Mouse (Mus musculus) frontal cortex, postnatal 25 days (tissue): Measurements from ENCODE around the gene Hes7.

Experiments used
- DNase-seq, 2 experiments: peaks; one replicate each; pipeline ENCODE4 v3.0.0; 2022; ENCODE audit warnings: low spot score in 2 of 2

Gene Hes7

DNA sequence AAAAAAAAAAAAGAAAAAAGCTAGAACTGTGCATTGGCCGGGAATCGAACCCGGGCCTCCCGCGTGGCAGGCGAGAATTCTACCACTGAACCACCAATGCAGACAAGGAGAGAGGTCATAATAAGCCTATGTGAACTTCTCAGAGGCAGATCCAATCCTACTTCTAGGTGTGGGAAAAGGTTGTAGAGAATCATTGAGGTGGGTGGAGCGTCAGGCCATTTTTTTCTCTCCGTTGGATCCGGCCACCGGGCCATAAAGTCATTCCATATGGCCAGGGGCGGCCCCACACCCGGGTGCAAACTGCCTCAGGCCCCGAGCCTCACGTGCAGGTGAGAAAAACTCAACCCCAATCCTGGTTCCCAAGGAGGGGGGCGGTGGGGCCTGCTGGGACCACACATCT is 1.4 kb upstream of the Hes7 start:
- peak; percentile 71 to 90 for DNase-seq

DNA sequence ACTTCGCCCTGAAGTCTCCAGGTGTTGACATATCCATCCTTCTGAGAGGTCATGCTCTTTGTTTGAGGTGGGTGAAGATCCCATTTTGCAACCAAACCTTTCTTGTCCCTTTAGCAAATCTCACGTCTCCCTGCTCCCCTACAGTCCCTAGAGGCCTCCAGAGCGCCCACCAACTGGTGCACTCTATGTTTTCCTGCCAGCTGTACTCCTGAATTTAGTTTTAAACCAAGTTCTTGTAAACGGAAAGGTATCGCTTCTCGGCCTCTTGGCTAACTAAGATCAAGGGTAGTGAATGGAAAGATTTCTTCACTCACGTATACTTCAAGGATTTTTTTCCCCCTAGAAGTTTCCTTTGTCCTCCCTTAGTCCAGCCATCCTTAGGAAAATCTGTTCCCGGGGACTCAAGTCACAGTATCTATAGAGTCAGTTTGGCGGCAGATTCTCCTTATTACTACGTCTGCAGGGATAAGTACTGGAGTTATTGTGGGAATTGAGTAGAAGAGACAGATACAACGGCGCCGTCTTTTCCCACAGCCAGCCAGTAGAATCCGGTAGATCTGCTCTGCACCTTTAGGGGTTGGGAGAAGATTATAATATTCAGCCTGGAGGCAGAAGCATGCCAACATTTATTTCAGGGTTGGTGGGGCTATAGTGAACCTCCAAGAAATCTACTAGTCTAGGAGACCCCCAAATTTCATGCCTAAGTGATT is 603 bp upstream of the Hes7 start:
- DNase-seq, result no peak

DNA sequence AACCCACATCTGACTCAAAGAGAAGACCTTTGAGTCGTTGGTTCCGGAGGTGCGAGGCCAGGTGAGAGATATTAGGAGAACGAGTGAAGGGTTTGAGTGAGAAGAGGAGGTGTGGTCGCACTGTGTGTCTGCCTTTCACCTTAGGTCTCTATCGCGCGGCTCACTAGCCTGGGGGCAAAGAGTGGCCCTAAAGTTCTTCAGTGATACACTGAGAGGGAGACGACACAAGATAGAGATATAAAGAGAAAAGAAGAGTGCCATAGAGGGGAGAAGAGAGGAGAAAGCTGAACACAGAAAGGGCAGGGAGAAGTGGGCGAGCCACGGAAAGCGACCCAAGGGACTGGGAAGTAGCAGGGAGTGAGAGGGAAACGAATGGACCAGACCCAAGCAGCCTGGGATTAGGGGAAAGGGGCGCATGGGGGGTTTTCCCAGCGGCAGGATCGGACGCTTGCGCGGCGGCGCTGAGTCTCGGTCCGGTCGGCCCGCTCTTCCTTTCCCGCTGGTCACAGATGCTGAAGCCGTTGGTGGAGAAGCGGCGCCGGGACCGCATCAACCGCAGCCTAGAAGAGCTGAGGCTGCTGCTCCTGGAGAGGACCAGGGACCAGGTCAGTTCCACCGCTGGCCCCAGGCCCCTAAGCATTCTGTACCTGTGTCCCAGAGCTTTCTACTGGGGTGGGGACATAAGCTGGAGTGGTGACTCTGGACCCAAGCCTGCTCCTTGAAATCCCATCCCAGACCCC is 967 bp downstream of the Hes7 start:
- peak in 1 of 2 experiments; percentile 17 for DNase-seq

GRCm38 (mm10) chr11:69121741-69122335 is 1.6 kb downstream of the Hes7 start:
- peak in 1 of 2 experiments; percentile 11 for DNase-seq

- peak; percentile 78 to 82 for DNase-seq
Measured at GRCm38 (mm10) chr11:69122336-69122951, 2.2 kb downstream of the Hes7 start, which contains the start of gene 9130213A22Rik. Gene 9130213A22Rik, minus strand, starts transcription at chr11:69122589.

DNA sequence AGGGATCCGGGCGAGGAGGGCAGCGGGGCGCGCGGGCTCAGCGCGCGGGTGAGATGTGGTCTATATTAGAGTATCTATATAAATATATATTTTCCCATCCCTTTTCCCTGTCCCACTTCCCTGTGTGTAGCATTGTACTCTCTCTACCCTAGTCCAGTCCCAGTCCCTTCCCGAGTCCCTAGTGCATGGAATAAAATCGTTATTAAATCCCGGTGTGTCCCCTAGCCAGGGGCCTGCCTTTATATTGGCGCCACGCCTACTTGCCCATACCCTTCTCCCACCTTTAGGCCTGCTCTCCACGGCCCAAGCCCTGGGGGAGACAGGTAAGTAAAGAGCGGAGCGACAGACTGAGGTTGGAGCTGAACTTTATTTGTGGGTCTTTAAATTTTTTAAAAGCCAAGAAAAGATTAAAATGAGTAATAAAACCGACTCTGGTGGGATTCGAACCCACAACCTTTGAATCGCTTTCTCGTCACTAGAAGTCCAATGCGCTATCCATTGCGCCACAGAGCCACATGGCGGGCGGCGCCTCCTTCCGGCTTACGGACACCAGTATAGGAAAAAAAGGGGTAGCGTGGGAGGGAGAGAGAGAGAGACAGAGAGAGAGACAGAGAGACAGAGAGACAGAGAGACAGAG is 3.0 kb downstream of the Hes7 start:
- peak; percentile 92 to 95 for DNase-seq

DNA sequence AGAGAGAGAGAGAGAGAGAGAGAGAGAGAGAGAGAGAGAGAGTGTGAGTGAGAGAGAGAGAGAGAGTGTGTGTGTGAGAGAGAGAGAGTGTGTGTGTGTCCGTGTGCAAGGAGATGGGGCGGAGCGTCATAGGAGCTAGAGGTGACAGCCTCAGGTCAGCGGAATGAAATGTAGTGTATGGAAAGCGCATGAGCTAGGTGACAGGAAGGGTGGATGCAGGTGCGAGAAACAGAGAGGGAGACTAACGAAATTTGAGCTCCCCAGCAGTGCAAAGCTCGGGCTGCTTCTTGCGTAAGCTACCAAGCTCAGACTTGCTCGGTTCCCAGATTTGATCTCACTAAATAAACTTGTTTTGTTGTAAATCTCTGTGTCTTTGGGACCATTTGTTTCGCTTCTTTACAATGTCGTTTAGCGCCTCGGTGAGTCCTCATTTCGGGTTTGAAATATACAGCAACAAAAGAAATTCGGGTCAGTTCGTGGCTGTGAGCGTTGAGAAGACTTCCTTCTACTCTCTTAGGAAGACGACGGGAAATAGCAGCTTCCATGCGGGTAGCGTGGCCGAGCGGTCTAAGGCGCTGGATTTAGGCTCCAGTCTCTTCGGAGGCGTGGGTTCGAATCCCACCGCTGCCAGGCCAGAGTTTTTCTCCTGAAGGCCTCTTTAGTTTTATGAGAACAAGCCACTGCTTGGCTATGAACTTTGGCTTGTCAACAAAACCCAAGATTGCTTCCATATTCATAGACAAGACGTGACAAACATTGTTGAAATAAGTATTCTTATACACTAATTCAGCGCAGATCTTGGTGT is 3.7 kb downstream of the Hes7 start:
- peak; percentile 96 to 97 for DNase-seq

DNA sequence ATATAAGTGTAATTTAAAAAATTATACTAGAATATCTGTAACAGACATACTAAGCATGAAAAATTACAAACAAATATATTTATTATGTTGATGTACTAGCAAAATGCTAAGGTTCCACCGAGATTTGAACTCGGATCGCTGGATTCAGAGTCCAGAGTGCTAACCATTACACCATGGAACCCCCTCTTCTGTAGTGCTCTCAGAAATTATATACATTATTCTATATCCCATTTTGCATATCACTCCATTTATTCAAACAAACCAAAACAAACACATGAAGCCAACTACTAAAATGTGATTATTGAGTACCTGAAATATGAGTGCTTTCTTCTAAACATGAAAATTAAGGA is 4.3 kb downstream of the Hes7 start:
- peak in 1 of 2 experiments; percentile 62 for DNase-seq

DNA sequence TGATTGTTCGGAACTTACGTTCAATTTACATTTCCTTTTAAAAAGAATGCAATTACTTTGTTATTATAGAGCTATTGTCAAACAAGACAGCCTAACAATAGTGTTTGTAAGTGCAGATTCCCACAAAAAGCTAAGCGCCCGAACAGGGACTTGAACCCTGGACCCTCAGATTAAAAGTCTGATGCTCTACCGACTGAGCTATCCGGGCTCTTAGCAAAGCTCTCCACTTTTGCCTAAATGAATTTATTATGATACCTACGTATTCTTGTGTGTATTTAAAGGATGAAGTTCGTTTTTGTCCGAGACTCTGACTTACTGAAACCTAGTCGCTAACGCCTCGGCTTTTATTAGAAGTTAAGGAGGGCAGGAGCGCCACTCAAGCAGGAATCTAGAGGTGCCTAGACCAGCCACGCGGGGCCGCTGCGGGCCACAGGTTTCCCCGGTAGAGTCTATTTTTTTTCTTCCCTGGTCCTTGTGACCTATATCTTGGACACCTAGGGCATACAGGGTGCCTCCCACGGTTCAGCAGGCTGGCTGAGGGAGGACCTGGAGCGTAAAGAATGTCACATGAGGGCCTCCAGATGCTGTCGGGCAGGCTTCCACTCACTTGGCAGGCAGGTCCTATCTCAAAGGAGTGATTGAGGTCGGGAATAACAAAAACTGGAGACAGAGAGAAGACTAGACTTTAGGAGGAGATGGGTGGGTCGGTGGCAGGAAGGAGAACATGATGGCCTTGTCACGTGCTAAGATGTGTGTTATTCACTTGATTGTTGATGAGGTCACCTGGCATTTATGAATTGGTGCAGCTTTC is 5.0 kb downstream of the Hes7 start:
- peak; percentile 72 to 79 for DNase-seq

DNA sequence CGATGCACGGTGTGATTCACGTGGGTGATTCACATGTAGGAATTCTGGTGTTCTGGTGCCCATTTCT is 5.5 kb downstream of the Hes7 start, which contains the start of gene Aloxe3:
Gene Aloxe3, plus strand, starts transcription at position 45 of the 67 bp plus-strand sequence.
- no peak for DNase-seq

DNA sequence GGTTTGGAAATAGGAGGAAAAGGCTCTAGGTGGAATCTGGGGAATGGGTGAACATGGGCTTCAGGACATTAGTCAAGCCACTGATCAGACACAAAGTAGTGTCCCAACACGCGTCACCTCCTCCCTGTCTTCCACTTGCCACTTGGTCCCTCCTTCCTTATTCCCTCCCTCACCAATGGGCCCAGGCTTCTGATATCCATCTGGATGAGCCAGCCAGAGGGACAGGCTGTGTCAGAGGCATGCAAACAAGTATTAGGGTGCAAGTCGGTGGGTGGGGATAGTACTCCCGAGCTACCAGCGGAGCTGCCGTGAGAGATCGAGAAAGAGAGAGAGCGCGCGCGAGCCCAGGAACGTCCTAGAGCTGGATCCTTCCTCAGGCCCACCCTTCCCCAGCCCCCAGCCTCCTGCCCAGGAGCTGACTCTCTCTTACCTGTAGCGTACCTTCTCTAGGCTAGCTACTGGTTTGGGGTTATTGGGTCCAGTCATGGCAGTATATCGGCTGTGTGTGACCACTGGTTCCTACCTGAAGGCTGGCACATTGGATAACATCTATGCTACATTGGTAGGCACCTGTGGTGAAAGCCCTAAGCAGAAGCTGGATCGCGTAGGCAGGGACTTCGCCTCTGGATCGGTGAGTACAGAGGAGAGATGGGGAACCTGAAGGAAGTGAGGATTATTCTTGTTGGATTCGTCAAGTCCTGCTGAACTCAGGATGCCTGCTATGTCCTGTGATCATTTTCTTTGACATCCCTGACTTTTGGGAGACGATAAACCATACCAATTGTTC is 5.9 kb downstream of the Hes7 start:
- no peak for DNase-seq

DNA sequence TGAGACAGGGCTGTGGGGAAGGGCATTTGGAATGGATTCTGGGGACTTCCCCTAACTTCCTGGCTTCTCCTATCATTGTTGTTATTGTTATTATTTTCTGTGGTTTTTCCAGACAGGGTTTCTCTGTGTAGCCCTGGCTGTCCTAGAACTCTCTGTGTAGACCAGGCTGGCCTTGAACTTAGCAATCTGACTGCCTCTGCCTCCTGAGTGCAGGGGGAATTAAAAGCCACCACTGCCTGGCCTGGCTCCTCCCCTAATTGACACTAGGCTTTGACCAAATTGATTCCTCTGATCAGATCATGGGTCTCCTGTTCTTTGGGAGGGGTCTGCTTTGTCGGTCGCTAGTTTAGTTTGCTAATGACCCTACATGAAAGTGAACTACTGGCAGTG is 6.5 kb downstream of the Hes7 start:
- DNase-seq, result no peak

GRCm38 (mm10) chr11:69128426-69129122 is 8.4 kb downstream of the Hes7 start:
- DNase-seq, result no peak

DNA sequence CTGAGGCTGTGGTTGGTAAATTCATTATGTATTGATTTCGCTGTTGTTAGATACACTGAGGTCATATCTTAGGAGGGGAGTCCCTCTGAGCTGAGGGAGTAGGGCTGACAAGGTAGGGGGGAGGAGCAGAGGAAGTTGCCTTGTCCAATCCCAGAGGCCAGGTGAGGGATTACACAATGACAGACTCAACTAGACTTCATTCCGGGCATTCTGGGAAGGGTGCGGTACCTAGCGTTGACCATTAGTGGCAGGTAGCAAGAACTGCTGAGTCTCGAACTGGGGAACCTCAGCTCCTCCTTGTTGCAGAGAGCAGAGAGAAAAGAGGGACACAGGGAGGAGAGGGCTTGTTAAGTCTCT is 13.3 kb downstream of the Hes7 start:
- no peak for DNase-seq

GRCm38 (mm10) chr11:69133923-69134621 is 13.9 kb downstream of the Hes7 start:
- DNase-seq, result peak in 1 of 2 experiments; percentile 64

- no peak for DNase-seq
Measured at GRCm38 (mm10) chr11:69134622-69134968, 14.4 kb downstream of the Hes7 start.

- no peak for DNase-seq
Measured at GRCm38 (mm10) chr11:69135361-69135760, 15.2 kb downstream of the Hes7 start.

DNA sequence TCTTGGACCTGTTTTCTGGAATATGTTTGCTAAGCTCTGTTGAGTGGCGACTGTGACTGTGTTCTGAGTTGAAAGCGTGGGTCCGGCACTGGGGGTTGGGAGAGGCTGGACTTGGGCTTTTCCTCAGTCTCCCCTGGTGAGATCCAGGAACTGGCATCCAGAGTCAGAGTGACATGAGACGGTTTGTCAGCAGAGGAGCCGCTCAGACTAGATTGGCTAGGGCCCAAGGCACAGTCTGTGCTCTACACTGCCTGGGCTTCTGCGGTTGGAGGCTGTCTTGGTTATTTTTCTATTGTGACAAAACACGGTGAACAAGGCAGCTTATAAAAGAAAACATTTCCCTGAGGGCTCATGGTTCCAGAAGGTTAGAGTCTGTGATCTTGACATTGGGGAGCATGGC is 27.3 kb downstream of the Hes7 start:
- no peak for DNase-seq

- no peak for DNase-seq
Measured at GRCm38 (mm10) chr11:69148451-69148960, 28.3 kb downstream of the Hes7 start.
